Mouse (Mus musculus) hindbrain, embryonic 16.5 days (tissue): ENCODE results near the gene Gm29609. TPM values are rescaled to one million over a fixed set of nuclear protein-coding genes. Genes with fewer than 3 reads are reported as not detected.

Source experiments
- ATAC-seq: fragments of 200-750 bp; cut with Nextera tagmentation; 2 replicates; pipeline ENCODE4 v1.8.0; 2017; ENCODE audit warnings: moderate TSS enrichment, moderate library complexity
- H3K27ac ChIP-seq: fragments of 300-500 bp; sonication (generic); 2 replicates; pipeline ENCODE4 v1.5.1; 2014; ENCODE audit warnings: low read depth, mild to moderate bottlenecking, control low read depth, low read length, moderate library complexity
- H3K27me3 ChIP-seq: fragments of 300-500 bp; sonication (generic); replicated peaks from 2 replicates; pipeline ENCODE4 v1.6.1; 2014; ENCODE audit warnings: low read length; ENCODE audit not compliant: control insufficient read depth, insufficient read depth
- H3K36me3 ChIP-seq: fragments of 300-500 bp; sonication (generic); 2 replicates; pipeline ENCODE4 v1.6.1; 2014; ENCODE audit warnings: mild to moderate bottlenecking, low read length, moderate library complexity, mixed read lengths; ENCODE audit not compliant: control insufficient read depth, insufficient read depth
- H3K4me1 ChIP-seq: fragments of 300-500 bp; sonication (generic); 2 replicates; pipeline ENCODE4 v1.6.1; 2014; ENCODE audit warnings: low read depth, low read length; ENCODE audit not compliant: control insufficient read depth, insufficient read depth
- H3K4me2 ChIP-seq: fragments of 300-500 bp; sonication (generic); 2 replicates; pipeline ENCODE4 v1.6.1; 2014; ENCODE audit warnings: mild to moderate bottlenecking, low read length, control low read depth, moderate library complexity
- H3K4me3 ChIP-seq: fragments of 300-500 bp; sonication (generic); 2 replicates; pipeline ENCODE4 v1.5.1; 2014; ENCODE audit warnings: mild to moderate bottlenecking, low read length, control low read depth, moderate library complexity
- H3K9ac ChIP-seq: fragments of 300-500 bp; sonication (generic); 2 replicates; pipeline ENCODE4 v1.6.1; 2014; ENCODE audit warnings: low read depth, mild to moderate bottlenecking, control low read depth, low read length, moderate library complexity
- H3K9me3 ChIP-seq: fragments of 300-500 bp; sonication (generic); 2 replicates; pipeline ENCODE4 v1.6.1; 2014; ENCODE audit warnings: mild to moderate bottlenecking, low read length, moderate library complexity; ENCODE audit not compliant: control insufficient read depth
- WGBS: fragments of 180-500 bp; shearing (Covaris S2); extraction: QIAGEN DNeasy Blood & Tissue Kit; methylation state at CpG from one replicate; pipeline ENCODE4 v1.1.7; 2014; 5-methylcytosine and 5-hydroxymethylcytosine counted together
- polyA plus RNA-seq: library from polyadenylated mRNA; unstranded; fragments of >200 nt; fragmentation: Nextera tagmentation; extraction: Ambion mirVana; gene quantifications from 2 replicates; pipeline ENCODE4 v1.2.1, GENCODE M21; 2015

Gm29609 gene
- 2.1 and 2.2 TPM in 2 replicates for polyA plus RNA-seq

DNA sequence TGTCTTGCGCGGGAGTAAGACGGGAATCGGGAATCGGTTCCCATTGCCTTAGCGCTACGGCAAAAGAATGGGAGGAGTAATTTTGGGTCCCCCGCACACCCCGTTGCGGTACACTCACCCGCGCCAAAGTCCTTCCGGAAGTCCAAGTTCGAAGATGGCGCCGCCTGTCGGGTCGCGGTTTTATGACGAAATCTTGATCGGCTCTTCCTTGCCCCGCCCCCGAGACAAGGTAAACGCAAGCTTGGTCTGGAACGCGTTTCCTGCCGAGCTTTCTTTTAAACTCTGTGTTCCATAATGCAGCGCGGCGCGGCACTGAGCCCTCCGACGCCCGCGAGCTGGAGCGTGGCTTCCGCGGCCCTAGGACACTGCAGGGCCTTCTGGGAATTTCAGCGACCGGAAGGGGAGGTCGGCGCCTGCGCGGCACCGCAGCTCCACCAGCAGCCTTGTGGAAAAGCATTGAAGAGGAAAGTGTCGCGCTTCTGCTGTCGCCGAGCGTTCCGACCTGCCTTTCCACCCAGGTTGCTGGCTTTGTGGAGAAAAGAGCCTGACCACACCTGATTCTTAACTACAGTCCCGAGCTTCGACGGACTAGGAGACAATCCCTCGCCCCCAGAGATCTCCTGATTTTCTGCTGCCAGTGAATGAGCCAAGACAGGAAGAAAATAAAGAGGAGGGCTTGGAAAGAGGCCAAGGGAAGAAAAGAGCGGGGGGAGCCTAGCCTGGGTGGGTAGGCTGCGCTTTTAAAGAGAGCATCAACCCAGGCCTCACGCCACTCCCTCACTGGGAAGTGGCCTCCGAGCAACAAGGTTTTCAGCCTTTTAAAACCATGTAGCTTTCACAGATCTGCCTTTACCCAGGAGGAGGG lies at the start of gene Gm29609, which contains the start of gene Gtf3c2:
TSS of gene Gm29609 (minus strand) at position 146 of the 865 bp plus-strand sequence.
TSS of gene Gtf3c2 (minus strand) at position 379 of the 865 bp plus-strand sequence.
- peak within 1 kb of the TSS; percentile 90 for H3K4me3 ChIP-seq
- H3K4me2 ChIP-seq: peak within 1 kb of the TSS; percentile 92
- peak within 1 kb of the TSS; percentile 84 for H3K9ac ChIP-seq
- H3K4me1 ChIP-seq: peaks cover 7% of the 10 kb centered on the region; the same call in 1 of the 2 replicates
- H3K27ac ChIP-seq: peak within 1 kb of the TSS; percentile 98
- no peaks in the 10 kb centered on the region for H3K27me3 ChIP-seq
- no peaks in the 10 kb centered on the region for H3K36me3 ChIP-seq
- H3K9me3 ChIP-seq: no peaks in the 10 kb centered on the region
- ATAC-seq: peak; percentile 99
- under 1% methylated on average over 59 of the region's 59 CpGs for WGBS

DNA sequence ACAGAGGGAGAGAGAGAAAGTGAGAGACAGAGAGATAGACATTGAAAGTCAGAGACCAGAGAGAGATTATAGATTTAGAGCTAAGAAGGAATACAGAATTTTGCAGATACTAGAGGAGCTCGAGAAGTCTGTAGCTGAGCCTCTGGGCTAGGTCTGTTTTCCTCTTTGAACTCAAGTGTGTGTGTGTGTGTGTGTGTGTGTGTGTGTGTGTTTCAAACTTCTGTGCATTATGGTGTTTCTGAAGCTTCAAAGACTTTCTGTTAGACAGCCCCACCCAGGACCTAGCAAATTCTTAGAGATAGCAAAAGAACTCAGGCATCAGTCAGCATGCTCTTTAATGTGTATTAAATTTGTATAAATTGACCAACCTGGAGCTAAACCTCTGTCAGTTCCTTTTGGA lies 46.9 kb upstream of the Gm29609 start:
- Histone ChIP-seq H3K27ac (no peak overlapping the region), H3K4me3 (no peak overlapping the region), H3K4me1 (no peaks in the 10 kb centered on the region), H3K36me3 (no peaks in the 10 kb centered on the region), H3K4me2 (no peak overlapping the region), H3K9me3 (no peaks in the 10 kb centered on the region), H3K9ac (no peak overlapping the region), H3K27me3 (no peaks in the 10 kb centered on the region; the same call in 1 of the 2 replicates)
- WGBS: 65% methylated on average over 1 of the region's 1 CpGs
- ATAC-seq: no peak

DNA sequence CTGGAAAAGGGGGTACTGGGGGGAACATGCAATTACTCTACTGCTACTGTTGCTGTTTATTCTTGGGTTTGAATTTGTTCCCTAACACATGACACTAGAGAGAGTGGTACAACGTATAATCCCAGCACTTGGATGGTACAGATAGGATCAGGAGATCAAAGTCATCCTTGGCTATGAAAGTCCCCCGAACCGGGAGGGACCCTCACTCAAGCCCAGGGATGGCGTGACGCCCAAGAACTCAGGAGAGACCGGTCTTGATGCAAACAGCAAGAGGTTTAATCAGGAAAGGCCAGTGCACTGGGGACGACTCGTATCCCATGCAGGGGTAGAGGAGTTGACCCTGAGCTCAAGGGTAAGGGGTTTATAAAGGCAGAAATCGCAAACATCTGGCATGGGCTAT lies 43.0 kb upstream of the Gm29609 start:
- H3K9me3 ChIP-seq: no peaks in the 10 kb centered on the region
- peaks cover 7% of the 10 kb centered on the region for H3K4me1 ChIP-seq
- no peak overlapping the region for H3K4me2 ChIP-seq
- H3K9ac ChIP-seq: no peak overlapping the region
- ATAC-seq: no peak
- WGBS: 97% methylated on average over 9 of the region's 9 CpGs
- no peak overlapping the region for H3K4me3 ChIP-seq
- H3K27me3 ChIP-seq: no peaks in the 10 kb centered on the region; the same call in 1 of the 2 replicates
- no peaks in the 10 kb centered on the region for H3K36me3 ChIP-seq
- H3K27ac ChIP-seq: no peak overlapping the region

DNA sequence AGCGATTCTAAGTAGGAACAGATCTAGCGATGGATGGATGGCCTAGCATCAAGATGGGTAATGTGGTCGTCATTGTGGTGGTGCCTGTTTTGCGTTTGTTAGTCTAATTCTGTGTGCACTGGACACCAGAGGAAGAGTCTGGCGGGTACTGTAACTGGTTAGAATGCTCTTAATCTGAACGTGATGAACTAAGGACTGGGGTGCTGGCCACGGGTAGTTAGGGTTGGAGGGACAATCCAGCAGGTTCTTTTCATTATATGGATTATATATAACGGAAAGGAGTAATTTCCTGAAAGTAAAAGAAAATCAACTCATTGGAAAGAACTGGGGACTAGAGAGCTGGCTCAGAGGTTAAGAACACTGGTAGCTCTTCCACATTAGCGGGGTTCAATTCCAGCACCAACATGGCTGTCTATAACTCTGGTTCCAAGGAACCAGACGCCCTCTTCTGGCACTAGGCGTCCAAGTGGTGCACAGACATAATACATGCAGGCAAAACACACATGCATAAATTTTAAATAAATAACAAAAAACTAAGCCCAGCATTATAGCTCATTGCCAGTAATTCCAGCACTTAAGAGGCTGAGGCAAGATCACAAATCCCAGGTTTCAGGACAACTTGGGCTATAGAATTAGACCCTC lies 41.7 kb upstream of the Gm29609 start:
- peak; percentile 57 for ATAC-seq
- WGBS: 9% methylated on average over 11 of the region's 11 CpGs
- H3K4me3 ChIP-seq: peak overlapping the region; percentile 100

DNA sequence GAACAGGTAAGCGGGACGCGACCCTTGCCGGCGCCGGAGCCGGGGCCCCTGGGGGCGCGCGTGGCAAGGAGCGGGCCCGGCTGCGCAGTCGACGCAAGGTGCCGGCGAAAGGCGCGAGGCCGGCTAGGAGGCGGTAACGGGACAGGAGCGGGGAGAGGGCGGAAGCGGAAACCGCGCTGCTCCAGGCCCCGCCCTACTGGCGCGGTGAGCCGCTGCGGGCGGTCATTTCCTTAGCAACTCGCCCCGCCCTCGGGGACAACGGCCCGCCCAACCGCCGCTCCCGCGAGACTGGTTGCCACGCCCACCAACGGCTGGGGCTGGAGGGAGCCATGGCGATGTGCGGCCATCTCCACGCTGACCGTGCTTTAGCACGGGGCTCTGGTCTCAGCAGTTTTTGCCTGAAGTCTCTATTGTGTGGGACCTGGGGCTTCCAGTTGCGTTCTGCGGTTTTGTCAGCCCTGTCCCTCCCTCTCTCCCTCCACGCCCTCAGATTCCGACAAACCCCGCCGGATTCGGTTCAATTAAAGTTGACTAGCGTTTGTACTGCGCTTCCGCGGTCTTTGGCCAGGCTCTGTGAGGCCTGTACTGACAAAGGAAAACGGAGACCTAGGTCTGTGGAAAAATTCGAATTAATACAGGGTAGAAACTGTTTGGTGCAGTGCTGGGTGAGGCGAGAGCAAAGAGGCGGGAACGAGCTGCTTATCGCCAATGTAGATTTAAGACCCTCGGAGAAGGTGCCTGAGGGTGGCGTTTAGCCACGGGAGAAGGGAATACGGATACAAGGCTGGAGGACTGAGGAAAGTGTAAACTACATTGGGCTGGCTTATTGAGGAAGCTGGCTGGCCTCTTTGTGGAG lies 41.0 kb upstream of the Gm29609 start, which contains the start of gene Ppm1g:
TSS of gene Ppm1g (minus strand) at position 240 of the 856 bp plus-strand sequence.
- ATAC-seq: peak; percentile 94
- Histone ChIP-seq H3K4me1 (peaks cover 7% of the 10 kb centered on the region), H3K4me3 (peak within 1 kb of the TSS; percentile 100), H3K27ac (peak within 1 kb of the TSS; percentile 92), H3K9ac (peak within 1 kb of the TSS; percentile 93), H3K4me2 (peak within 1 kb of the TSS; percentile 82), H3K27me3 (no peaks in the 10 kb centered on the region; the same call in 1 of the 2 replicates), H3K9me3 (no peaks in the 10 kb centered on the region), H3K36me3 (no peaks in the 10 kb centered on the region)
- WGBS: under 1% methylated on average over 44 of the region's 70 CpGs

More for the DNA sequence above, 41.7 kb upstream of the Gm29609 start:
- H3K36me3 ChIP-seq: no peaks in the 10 kb centered on the region
- H3K27me3 ChIP-seq: no peaks in the 10 kb centered on the region; the same call in 1 of the 2 replicates
- H3K27ac ChIP-seq: peak overlapping the region; percentile 92
- H3K9me3 ChIP-seq: no peaks in the 10 kb centered on the region
- H3K9ac ChIP-seq: peak overlapping the region; percentile 93
- H3K4me1 ChIP-seq: peaks cover 7% of the 10 kb centered on the region
- H3K4me2 ChIP-seq: peak overlapping the region; percentile 82

DNA sequence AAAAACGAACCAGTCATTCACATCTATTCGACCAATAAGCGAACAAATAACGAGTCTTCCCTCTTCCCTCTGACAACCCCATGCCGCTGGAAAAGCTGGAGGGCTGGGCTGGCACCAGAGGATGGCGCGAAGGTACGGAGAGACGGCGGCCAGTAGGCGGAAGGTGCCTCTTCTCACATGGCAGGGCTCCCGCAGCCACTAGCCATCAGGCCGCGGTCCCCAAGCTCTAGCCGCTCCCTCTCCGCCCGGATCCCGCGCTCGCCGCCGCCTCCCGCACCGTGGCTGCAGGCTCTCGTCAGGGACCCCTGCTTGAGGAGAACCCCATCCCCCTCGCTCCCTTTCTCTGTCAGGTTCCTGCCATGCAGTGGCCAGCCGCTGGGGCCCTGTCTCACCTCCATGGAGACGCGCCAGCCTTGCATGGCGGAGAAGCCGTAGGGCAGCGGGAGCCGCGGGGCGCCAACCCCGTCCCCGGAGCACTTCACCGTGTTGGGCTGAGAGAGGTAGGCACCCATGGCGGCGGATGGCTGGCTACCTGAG lies 40.3 kb upstream of the Gm29609 start:
- peak overlapping the region; percentile 93 for H3K9ac ChIP-seq
- H3K27me3 ChIP-seq: no peaks in the 10 kb centered on the region
- H3K4me2 ChIP-seq: peak overlapping the region; percentile 82
- under 1% methylated on average over 39 of the region's 40 CpGs for WGBS
- no peaks in the 10 kb centered on the region for H3K9me3 ChIP-seq
- H3K27ac ChIP-seq: peak overlapping the region; percentile 92
- peaks cover 7% of the 10 kb centered on the region for H3K4me1 ChIP-seq
- H3K36me3 ChIP-seq: no peaks in the 10 kb centered on the region
- H3K4me3 ChIP-seq: peak overlapping the region; percentile 100
- ATAC-seq: no peak

DNA sequence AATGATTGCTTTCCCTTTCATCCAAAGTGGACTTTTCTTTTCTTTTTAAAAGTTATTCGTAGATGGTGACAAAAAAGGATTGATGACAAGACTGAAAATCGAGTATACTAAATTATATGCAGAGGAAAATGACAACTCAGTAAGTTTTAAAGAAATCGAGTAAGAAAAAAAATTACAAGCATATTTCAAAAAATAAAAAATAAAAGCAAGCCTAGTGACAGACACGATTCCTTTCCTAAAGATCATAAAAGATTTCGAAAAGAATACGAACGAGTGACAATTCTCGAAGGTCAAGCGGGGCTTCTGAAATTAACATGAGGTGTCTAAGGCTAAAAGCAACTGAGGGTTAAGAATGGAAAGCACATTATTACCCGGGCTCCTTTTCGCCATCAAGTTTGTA lies 39.8 kb upstream of the Gm29609 start:
- peak overlapping the region; percentile 100 for H3K4me3 ChIP-seq
- no peaks in the 10 kb centered on the region for H3K27me3 ChIP-seq
- peak overlapping the region; percentile 92 for H3K27ac ChIP-seq
- peak overlapping the region; percentile 93 for H3K9ac ChIP-seq
- 1% methylated on average over 11 of the region's 11 CpGs for WGBS
- peak overlapping the region; percentile 82 for H3K4me2 ChIP-seq
- ATAC-seq: no peak
- peaks cover 7% of the 10 kb centered on the region for H3K4me1 ChIP-seq
- no peaks in the 10 kb centered on the region for H3K9me3 ChIP-seq
- H3K36me3 ChIP-seq: no peaks in the 10 kb centered on the region

DNA sequence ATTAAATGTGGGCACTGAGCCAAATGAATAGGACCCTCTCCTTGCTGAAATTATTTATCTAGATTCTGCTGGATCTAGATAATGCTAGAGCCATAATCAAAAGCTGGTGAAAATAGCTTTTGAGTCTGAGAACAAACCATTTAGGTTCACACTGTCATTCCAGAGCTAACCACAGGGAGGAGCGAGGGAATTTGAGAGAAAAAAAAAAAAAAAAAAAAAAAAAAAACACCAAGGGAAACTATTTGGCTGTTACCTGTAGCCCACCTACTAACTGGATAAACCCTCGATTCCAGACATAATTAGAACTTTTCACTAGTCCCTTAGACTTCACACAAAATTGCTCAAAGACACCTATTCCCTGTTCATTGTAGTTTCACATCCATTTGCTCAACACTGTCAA lies 39.4 kb upstream of the Gm29609 start:
- Histone ChIP-seq H3K36me3 (no peaks in the 10 kb centered on the region), H3K9ac (peak overlapping the region; percentile 31; the same call in 1 of the 2 replicates), H3K4me2 (peak overlapping the region; percentile 82), H3K27ac (no peak overlapping the region), H3K4me1 (peaks cover 7% of the 10 kb centered on the region), H3K4me3 (peak overlapping the region; percentile 100), H3K27me3 (no peaks in the 10 kb centered on the region), H3K9me3 (no peaks in the 10 kb centered on the region)
- ATAC-seq: no peak
- WGBS: 2% methylated on average over 2 of the region's 2 CpGs
